Mouse (Mus musculus) liver, adult 2 months (tissue): ENCODE data around the gene Dnajc4.

Source experiments
- CTCF ChIP-seq: fragments of 200-500 bp; IDR thresholded peaks from 2 replicates; pipeline ENCODE4 v1.5.1; 2011; ENCODE audit warnings: low read depth, low read length, control low read depth
- POLR2A ChIP-seq: fragments of 200-500 bp; IDR thresholded peaks from 2 replicates; pipeline ENCODE4 v1.6.1; 2011; ENCODE audit warnings: low read length, control low read depth; ENCODE audit not compliant: insufficient read depth; ENCODE audit errors: extremely low read depth

GRCm38 (mm10) chr19:6952712-6953037 lies 39.7 kb downstream of the Dnajc4 start:
- no peak for TF ChIP-seq CTCF
- 0 out of 2 replicates have a peak, but pooled peaks have one; percentile 42 for TF ChIP-seq POLR2A
